Mouse (Mus musculus) embryonic facial prominence, embryonic 11.5 days (tissue): ENCODE measurements at regions not wholly inside any gene's neighbourhood (a gene's known extent, or its start where the extent isn't known, plus 50 kb on each side); places are given as distances from the start of the nearest gene placed in this dataset.

Source experiments
- ATAC-seq: fragments of 200-750 bp; cut with Nextera tagmentation; replicated peaks from 2 replicates; pipeline ENCODE4 v1.8.0; 2017; ENCODE audit warnings: low read depth; ENCODE audit not compliant: insufficient number of reproducible peaks, low FRiP score, low TSS enrichment
- DNase-seq: peaks from one replicate; pipeline ENCODE4 v3.0.0-alpha.2; 2015; ENCODE audit warnings: low spot score
- H3K27ac ChIP-seq: fragments of 300-500 bp; sonication (generic); replicated peaks from 2 replicates; pipeline ENCODE4 v1.5.1; 2014; ENCODE audit warnings: mild to moderate bottlenecking, low read depth, low read length, control low read depth
- H3K27me3 ChIP-seq: fragments of 300-500 bp; sonication (generic); 2 replicates; pipeline ENCODE4 v1.6.1; 2014; ENCODE audit warnings: mild to moderate bottlenecking, low read length, moderate library complexity, mixed read lengths; ENCODE audit not compliant: control insufficient read depth, insufficient read depth
- H3K36me3 ChIP-seq: fragments of 300-500 bp; sonication (generic); replicated peaks from 2 replicates; pipeline ENCODE4 v1.6.1; 2014; ENCODE audit warnings: low read depth, mild to moderate bottlenecking, low read length, moderate library complexity, mixed read lengths; ENCODE audit not compliant: control insufficient read depth, insufficient read depth
- H3K4me1 ChIP-seq: fragments of 300-500 bp; sonication (generic); 2 replicates; pipeline ENCODE4 v1.6.1; 2014; ENCODE audit warnings: low read length, mixed read lengths; ENCODE audit not compliant: control insufficient read depth, insufficient read depth
- H3K4me2 ChIP-seq: fragments of 300-500 bp; sonication (generic); 2 replicates; pipeline ENCODE4 v1.6.1; 2014; ENCODE audit warnings: low read depth, mild to moderate bottlenecking, control low read depth, low read length, moderate library complexity
- H3K4me3 ChIP-seq: fragments of 300-500 bp; sonication (generic); 2 replicates; pipeline ENCODE4 v1.5.1; 2014; ENCODE audit warnings: low read depth, low read length, control low read depth
- H3K9ac ChIP-seq: fragments of 300-500 bp; sonication (generic); replicated peaks from 2 replicates; pipeline ENCODE4 v1.6.1; 2014; ENCODE audit warnings: mild to moderate bottlenecking, control low read depth, low read length
- H3K9me3 ChIP-seq: fragments of 300-500 bp; sonication (generic); replicated peaks from 2 replicates; pipeline ENCODE4 v1.6.1; 2016; ENCODE audit warnings: mild to moderate bottlenecking, low read length, inconsistent platforms, mixed read lengths; ENCODE audit not compliant: control insufficient read depth
- whole genome bisulfite sequencing: fragments of 180-500 bp; shearing (Covaris S2); extraction: QIAGEN DNeasy Blood & Tissue Kit; methylation state at CpG from one replicate; pipeline ENCODE4 v1.1.7; 2014; 5-methylcytosine and 5-hydroxymethylcytosine counted together

- Histone ChIP-seq H3K4me2 (no peak overlapping the region), H3K9me3 (no peaks in the 10 kb centered on the region), H3K27me3 (no peaks in the 10 kb centered on the region), H3K27ac (no peak overlapping the region), H3K36me3 (no peaks in the 10 kb centered on the region), H3K4me1 (peaks cover 3% of the 10 kb centered on the region; the same call in 1 of the 2 replicates), H3K4me3 (no peak overlapping the region), H3K9ac (no peak overlapping the region)
- WGBS = 70% methylated on average over 18 of the region's 18 CpGs
- DNase-seq = no peak
- ATAC-seq = no peak
Observed at GRCm38 (mm10) chr2:166346421-166347182, 191.1 kb upstream of the Sulf2 start.

GRCm38 (mm10) chr2:166343551-166344340, 188.3 kb upstream of the Sulf2 start:
- ATAC-seq (no peak), DNase-seq (peak; percentile 59)
- Histone ChIP-seq H3K4me3 (no peak overlapping the region), H3K9me3 (no peaks in the 10 kb centered on the region), H3K9ac (no peak overlapping the region), H3K27me3 (no peaks in the 10 kb centered on the region), H3K36me3 (no peaks in the 10 kb centered on the region), H3K4me2 (no peak overlapping the region; the same call in 1 of the 2 replicates), H3K27ac (peak overlapping the region; percentile 43), H3K4me1 (peaks cover 3% of the 10 kb centered on the region; the same call in 1 of the 2 replicates)
- WGBS = 20% methylated on average over 10 of the region's 10 CpGs

GRCm38 (mm10) chr2:166342407-166342806, 186.9 kb upstream of the Sulf2 start:
- no peaks in the 10 kb centered on the region for H3K27me3 ChIP-seq
- no peak for DNase-seq
- no peak overlapping the region for H3K4me2 ChIP-seq
- 86% methylated on average over 9 of the region's 9 CpGs for WGBS
- no peak overlapping the region for H3K9ac ChIP-seq
- no peak overlapping the region for H3K4me3 ChIP-seq
- ATAC-seq = no peak
- H3K27ac ChIP-seq = no peak overlapping the region
- no peaks in the 10 kb centered on the region for H3K9me3 ChIP-seq
- peaks cover 3% of the 10 kb centered on the region; the same call in 1 of the 2 replicates for H3K4me1 ChIP-seq
- H3K36me3 ChIP-seq = no peaks in the 10 kb centered on the region

GRCm38 (mm10) chr2:166340196-166340595, 184.7 kb upstream of the Sulf2 start:
- no peaks in the 10 kb centered on the region for H3K36me3 ChIP-seq
- no peak overlapping the region for H3K4me2 ChIP-seq
- DNase-seq (no peak), ATAC-seq (no peak)
- H3K9ac ChIP-seq = no peak overlapping the region
- no peaks in the 10 kb centered on the region for H3K9me3 ChIP-seq
- 90% methylated on average over 9 of the region's 9 CpGs for WGBS
- no peak overlapping the region for H3K27ac ChIP-seq
- H3K4me3 ChIP-seq = no peak overlapping the region
- no peaks in the 10 kb centered on the region for H3K27me3 ChIP-seq
- H3K4me1 ChIP-seq = peaks cover 3% of the 10 kb centered on the region

- Histone ChIP-seq H3K27ac (0 out of 2 replicates have a peak overlapping the region, but pooled peaks have one; percentile 1), H3K4me3 (no peak overlapping the region), H3K4me2 (no peak overlapping the region), H3K4me1 (no peaks in the 10 kb centered on the region; the same call in 1 of the 2 replicates), H3K9ac (no peak overlapping the region), H3K9me3 (no peaks in the 10 kb centered on the region), H3K27me3 (no peaks in the 10 kb centered on the region), H3K36me3 (no peaks in the 10 kb centered on the region)
- DNase-seq (no peak), ATAC-seq (no peak)
- 84% methylated on average over 5 of the region's 5 CpGs for WGBS
Observed at GRCm38 (mm10) chr2:166339427-166339826, 184.0 kb upstream of the Sulf2 start.

- Histone ChIP-seq H3K4me1 (no peaks in the 10 kb centered on the region; the same call in 1 of the 2 replicates), H3K4me2 (no peak overlapping the region), H3K4me3 (no peak overlapping the region), H3K9me3 (no peaks in the 10 kb centered on the region), H3K9ac (no peak overlapping the region), H3K27ac (0 out of 2 replicates have a peak overlapping the region, but pooled peaks have one; percentile 23), H3K27me3 (no peaks in the 10 kb centered on the region), H3K36me3 (no peaks in the 10 kb centered on the region)
- WGBS = 56% methylated on average over 11 of the region's 11 CpGs
- ATAC-seq (no peak), DNase-seq (peak; percentile 33)
Observed at GRCm38 (mm10) chr2:166338396-166339085, 183.1 kb upstream of the Sulf2 start.

GRCm38 (mm10) chr2:166337666-166338065, 182.2 kb upstream of the Sulf2 start:
- DNase-seq (peak; percentile 65), ATAC-seq (no peak)
- 24% methylated on average over 7 of the region's 7 CpGs for WGBS
- Histone ChIP-seq H3K4me1 (no peaks in the 10 kb centered on the region; the same call in 1 of the 2 replicates), H3K36me3 (no peaks in the 10 kb centered on the region), H3K27ac (peak overlapping the region; percentile 89), H3K4me3 (no peak overlapping the region), H3K9me3 (no peaks in the 10 kb centered on the region), H3K27me3 (no peaks in the 10 kb centered on the region), H3K4me2 (no peak overlapping the region), H3K9ac (peak overlapping the region; percentile 34; the same call in 1 of the 2 replicates)
